Mouse (Mus musculus) bone marrow macrophage, adult 2 months (primary cell): Measurements from ENCODE around the gene Gipc3.

ENCODE experiments used
- CTCF ChIP-seq: IDR thresholded peaks from 2 replicates; pipeline ENCODE4 v1.5.1; 2012; ENCODE audit warnings: low read depth, mild to moderate bottlenecking, low read length, moderate library complexity
- POLR2A ChIP-seq: IDR thresholded peaks from 2 replicates; pipeline ENCODE4 v1.6.1; 2012; ENCODE audit warnings: mild to moderate bottlenecking, low read depth, low read length, borderline replicate concordance

- TF ChIP-seq CTCF: no peak
- TF ChIP-seq POLR2A: no peak
Observed at GRCm38 (mm10) chr10:81377362-81377664, 34.2 kb upstream of the Gipc3 start.
